Mouse (Mus musculus): ENCODE results near the gene Wapl.
A peak's percentile ranks its signal among the peaks of the same experiment; 100 is the strongest.

The Wapl gene

DNA sequence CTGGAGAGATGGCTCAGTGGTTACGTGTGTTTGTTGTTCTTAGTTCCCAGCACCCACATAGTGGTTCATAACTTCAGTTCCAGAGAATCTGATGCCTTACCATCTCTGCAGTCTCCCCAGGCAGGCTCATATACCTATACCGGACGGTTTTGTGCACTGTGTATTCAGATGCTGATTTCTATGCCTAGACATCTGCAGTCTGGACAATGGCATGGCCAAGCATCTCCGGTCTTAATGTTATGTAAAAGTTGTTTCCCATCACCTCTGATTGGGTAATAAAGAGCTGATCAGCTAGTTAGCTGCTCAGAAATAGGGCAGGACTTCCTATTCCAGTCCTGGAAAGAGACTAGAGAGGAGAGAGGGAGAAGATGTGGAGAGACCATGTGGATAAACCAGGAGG, 20.2 kb downstream of the Wapl start:
- DNase-seq (ENCODE audit: low spot score), result no peak

GRCm38 (mm10) chr14:34697376-34697775, 23.6 kb downstream of the Wapl start:
- no peak for DNase-seq (ENCODE audit: low spot score)

DNA sequence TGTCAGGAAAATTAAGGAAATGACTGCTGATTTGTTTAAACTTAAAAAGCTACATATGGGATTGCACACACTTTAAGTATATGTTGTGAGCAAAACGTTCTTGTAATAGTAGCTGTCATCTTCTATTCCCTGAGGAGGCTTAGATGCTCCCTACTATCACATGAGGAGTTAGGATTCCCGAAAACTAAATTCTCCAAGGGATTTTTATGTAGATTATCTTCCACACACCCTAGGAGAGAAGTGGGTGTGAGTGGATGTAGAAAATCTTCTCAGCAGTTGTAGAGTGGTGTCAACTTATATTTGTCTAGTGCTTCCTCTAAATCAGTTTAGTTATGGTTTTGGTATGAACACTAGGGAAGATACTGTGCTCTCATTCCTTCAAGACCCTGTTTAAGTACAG, 36.5 kb downstream of the Wapl start:
- DNase-seq (ENCODE audit: low spot score), result no peak

DNA sequence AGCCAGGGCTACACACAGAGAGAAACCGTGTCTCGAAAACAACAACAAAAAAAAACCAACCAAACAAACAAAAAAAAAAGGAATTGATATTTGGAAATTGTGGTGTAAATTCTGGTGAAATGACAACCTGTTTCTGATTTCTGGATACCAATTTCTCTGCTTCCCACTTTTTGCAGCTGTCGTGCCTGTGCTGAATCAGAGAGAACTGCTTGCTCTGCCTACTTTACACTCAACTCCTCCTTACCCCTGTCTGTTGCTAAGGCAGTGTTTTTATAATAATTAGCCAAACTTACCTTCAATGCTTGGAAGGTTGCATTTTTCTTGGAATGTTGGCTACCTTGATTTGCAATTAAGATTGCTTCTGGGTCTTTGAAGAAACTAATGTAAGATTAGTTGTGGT, 38.3 kb downstream of the Wapl start:
- no peak for DNase-seq (ENCODE audit: low spot score)

GRCm38 (mm10) chr14:34712857-34713256, 39.1 kb downstream of the Wapl start:
- DNase-seq (ENCODE audit: low spot score), result no peak

GRCm38 (mm10) chr14:34718150-34718549, 44.4 kb downstream of the Wapl start:
- DNase-seq (ENCODE audit: low spot score), result no peak

DNA sequence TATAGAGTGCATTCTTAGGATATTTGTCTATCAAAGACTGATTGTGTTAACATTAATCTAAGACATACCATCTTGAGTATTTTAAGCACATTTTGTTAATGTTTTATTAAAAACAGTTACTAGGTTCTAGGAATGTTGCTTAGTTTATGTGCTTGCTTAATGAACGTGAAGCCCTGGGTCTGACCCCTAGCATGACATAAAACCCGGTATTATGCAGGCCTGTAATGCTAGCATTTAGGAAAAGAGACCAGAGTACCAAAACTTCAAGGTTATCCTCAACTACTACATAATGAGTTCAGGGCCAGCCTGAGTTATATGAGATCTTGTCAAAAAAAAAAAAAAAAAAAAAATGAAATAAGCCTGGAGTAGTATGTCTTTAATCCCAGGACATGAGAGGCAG, 54.0 kb downstream of the Wapl start:
- DNase-seq (ENCODE audit: low spot score), result no peak

DNA sequence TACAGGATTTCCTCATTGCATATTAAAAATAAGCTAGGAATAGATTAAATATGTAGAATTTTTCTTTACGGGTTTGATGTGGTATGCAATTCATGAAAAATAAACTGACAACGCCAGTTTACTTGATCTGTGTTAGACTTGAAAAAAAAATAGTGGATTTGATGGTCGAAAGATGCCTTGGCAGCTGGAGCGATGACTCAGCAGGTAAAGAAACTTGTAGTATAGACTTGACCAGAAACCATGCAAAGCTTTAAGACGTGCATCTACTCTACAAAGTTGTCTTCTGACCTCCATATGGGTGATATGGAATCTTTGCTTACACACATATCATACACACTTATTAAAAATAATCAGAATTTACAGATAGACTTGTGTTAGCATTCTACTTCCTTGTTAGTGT, 61.7 kb downstream of the Wapl start:
- DNase-seq (ENCODE audit: low spot score), result no peak

DNA sequence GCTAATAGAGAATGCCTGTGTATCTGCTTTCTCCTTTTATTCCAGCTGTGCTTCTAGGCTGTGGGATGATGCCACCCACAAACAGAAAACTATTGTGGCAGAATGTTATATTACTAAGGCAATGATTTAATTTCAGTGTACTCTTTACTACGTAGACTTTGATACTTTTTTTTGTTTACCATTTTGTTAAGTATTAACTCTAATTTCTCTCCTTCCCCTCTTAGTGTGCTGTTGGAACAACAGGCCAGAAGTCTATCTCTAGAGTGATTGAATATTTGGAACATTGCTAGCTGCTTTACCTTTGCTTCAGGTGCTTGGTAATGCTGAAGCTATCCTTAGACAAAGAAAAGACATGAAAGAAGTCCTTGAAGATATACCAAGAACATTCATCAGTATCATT, 71.7 kb downstream of the Wapl start:
- no peak for DNase-seq (ENCODE audit: low spot score)

DNA sequence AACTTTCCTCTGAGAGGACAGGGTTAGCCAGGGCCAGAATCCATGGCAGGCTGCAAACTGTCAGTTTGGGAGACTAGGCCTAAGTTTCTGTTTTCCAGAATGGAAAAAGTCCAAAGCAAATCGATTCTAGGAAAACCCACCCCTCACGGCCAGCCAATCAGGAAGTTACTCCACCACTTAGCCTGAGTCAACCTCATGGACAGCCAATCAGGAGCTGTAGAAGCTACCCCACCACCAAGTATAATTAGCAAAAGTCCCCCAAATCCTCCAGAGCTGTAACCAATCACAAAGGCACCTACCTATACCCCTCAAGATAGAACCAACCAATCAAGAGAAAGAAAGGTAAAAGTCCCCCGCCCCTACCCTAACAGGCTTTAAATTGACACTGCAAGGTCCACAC, 82.0 kb downstream of the Wapl start:
- no peak for DNase-seq (ENCODE audit: low spot score)

- no peak for DNase-seq (ENCODE audit: low spot score)
These were observed 86.2 kb downstream of the Wapl start for GRCm38 (mm10) chr14:34759938-34760337.

DNA sequence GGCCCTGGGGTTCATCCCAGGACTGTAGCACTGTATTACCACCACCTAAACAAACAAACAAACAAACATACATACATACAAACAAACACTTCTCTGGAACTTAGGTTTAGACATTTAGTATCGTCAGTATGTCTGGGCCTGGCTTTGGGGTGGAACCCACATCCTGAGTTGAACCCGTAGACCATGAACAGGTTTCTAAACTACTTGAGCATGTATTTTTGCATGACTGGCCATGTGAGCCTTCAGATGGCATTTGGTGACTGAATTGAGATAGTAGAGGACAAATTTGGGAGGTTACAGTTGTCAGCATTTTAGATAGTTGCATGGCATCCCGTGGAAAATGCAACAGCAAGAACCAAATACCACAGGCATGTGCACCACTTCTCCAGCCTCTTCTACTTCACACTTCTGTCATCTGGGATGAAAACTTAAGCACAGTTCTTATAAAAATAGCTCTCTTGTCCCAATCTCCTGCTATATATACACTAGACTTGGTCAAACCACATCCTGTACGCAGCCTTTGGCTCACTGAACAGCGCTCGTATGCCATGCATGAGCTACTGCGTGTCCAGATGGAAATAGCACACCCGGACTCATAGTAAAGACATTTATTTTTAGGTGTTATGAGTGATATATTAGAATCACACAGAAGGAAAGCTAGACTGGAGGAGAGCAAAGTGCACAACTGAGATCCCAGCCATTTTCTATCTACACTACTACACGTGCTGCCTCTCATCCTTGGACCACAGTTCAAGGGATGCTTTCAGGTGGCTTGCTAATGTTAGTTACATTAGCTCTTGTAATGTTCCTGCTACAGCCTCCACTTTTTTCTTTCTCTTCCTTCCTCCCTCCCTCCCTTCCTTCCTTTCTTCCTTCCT, 87.6 kb downstream of the Wapl start:
- DNase-seq (ENCODE audit: low spot score), result no peak

DNA sequence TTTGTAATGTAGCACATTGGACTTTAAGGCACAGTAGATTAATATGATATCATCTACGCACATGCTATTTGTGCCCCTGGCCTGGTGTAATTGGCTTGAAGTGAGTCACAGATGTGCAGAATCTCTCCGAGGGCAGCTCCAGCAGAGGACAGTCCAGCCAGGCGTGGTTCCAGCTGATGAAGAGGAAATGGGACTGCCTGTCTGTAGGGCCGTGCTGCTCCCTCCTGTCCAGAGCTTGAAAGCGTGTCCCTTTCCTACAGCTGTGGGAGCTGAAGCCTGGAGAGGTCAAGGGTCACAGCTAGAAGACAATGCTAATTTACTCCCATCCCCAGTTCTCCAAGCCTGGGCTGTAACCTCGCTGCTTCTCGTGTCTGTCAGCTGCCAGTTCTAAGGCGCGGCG, 89.0 kb downstream of the Wapl start:
- no peak for DNase-seq (ENCODE audit: low spot score)

- no peak for DNase-seq (ENCODE audit: low spot score)
These were observed 90.2 kb downstream of the Wapl start for GRCm38 (mm10) chr14:34763771-34764539.

GRCm38 (mm10) chr14:34764908-34765307, 91.2 kb downstream of the Wapl start:
- no peak for DNase-seq (ENCODE audit: low spot score)

- DNase-seq (ENCODE audit: low spot score), result no peak
These were observed 91.7 kb downstream of the Wapl start for GRCm38 (mm10) chr14:34765380-34765779.

GRCm38 (mm10) chr14:34766181-34766580, 92.5 kb downstream of the Wapl start:
- DNase-seq (ENCODE audit: low spot score), result no peak

GRCm38 (mm10) chr14:34768373-34768772, 94.6 kb downstream of the Wapl start:
- DNase-seq (ENCODE audit: low spot score), result peak; percentile 40

DNA sequence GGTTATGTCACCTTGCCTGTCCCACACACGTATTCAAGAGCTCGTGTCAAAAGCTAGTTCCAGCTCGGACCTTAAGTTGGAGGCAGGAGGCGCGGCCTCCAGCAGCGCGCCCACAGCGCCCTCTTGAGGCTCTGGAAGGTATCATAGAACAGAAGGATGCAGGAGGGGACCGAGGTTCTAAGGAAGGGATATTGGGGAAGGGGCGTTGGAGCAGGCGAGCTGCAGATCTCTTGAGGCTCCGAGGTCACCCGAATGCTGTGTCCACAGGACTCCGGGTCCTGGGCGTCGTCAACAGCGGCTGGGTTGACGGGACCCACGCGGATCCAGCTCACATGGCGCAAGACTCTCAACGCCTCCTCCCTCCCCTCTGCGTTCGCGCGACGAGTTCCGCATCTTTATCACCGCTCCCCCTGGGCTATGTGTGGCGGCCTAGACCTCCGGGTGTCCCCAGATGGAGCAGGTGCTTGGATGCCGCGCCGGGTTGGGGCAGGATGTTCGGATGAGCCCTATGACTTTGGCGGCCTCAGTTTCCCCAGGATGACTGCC, 95.4 kb downstream of the Wapl start:
- peak; percentile 64 for DNase-seq (ENCODE audit: low spot score)

GRCm38 (mm10) chr14:34769567-34770158, 95.9 kb downstream of the Wapl start:
- DNase-seq (ENCODE audit: low spot score), result peak; percentile 35

- DNase-seq (ENCODE audit: low spot score), result no peak
These were observed 96.7 kb downstream of the Wapl start for GRCm38 (mm10) chr14:34770467-34770866.

- DNase-seq (ENCODE audit: low spot score), result no peak
These were observed 97.9 kb downstream of the Wapl start for GRCm38 (mm10) chr14:34771601-34772000.

GRCm38 (mm10) chr14:34772132-34772531, 98.4 kb downstream of the Wapl start:
- no peak for DNase-seq (ENCODE audit: low spot score)
